Mouse (Mus musculus): Measurements from ENCODE around the gene Prkce.
A peak's percentile ranks its signal among the peaks of the same experiment; 100 is the strongest.

- TF ChIP-seq EP300 (IDR thresholded peaks at IDR 0.05; ENCODE audit: low read depth) (0 out of 2 replicates have a peak, but pooled peaks have one; percentile 46), CTCF (IDR thresholded peaks at IDR 0.05; ENCODE audit: low read depth) (no peak)
Measured at GRCm38 (mm10) chr17:86456512-86456911, 288.9 kb downstream of the Prkce start.
